Mouse (Mus musculus) effector memory CD4-positive, alpha-beta T cell, adult 7 months (primary cell): Measurements from ENCODE around the gene 1700084M14Rik. TPM values are rescaled to one million over a fixed set of nuclear protein-coding genes. Genes with fewer than 3 reads are reported as not detected.

Experiments
- polyA plus RNA-seq: library from polyadenylated mRNA; unstranded; fragments of 100-300 nt; shearing (Covaris generic); gene quantifications from one replicate; pipeline ENCODE4 v1.2.1, GENCODE M21; 2017

The 1700084M14Rik gene
- polyA plus RNA-seq = not detected

GRCm38 (mm10) chrX:91575811-91576210, at the start of gene 1700084M14Rik:
TSS of gene 1700084M14Rik (minus strand) at chrX:91575911.

Other genes with a start within 250 kb of the 1700084M14Rik start
- gene Mageb2, start 244.2 kb downstream of the 1700084M14Rik start, polyA plus RNA-seq = not detected
- gene Gm5072, start 183.4 kb downstream of the 1700084M14Rik start, polyA plus RNA-seq = not detected
- not detected for gene Gm8914, start 95.8 kb downstream of the 1700084M14Rik start, polyA plus RNA-seq
- gene Gm14781, start 56.3 kb upstream of the 1700084M14Rik start, polyA plus RNA-seq = not detected
- gene Mageb5, start 207.1 kb upstream of the 1700084M14Rik start, polyA plus RNA-seq = not detected